Mouse (Mus musculus) intestine, embryonic 15.5 days (tissue): ENCODE measurements around the gene Gm21762. TPM values are rescaled to one million over a fixed set of nuclear protein-coding genes. Genes with fewer than 3 reads are reported as not detected.
A peak's percentile ranks its signal among the peaks of the same experiment; 100 is the strongest.
"Not testable (repeated sequence)": the region's sequence is repeated elsewhere in the genome, so short reads cannot be mapped to it uniquely, and the experiment has no call there.

Source experiments
- ATAC-seq: fragments of 200-750 bp; cut with Nextera tagmentation; 2 replicates; pipeline ENCODE4 v1.8.0; 2017; ENCODE audit warnings: moderate TSS enrichment, moderate library complexity
- H3K27ac ChIP-seq: fragments of 300-500 bp; sonication (generic); 2 replicates; pipeline ENCODE4 v1.5.1; 2015; ENCODE audit warnings: mild to moderate bottlenecking, inconsistent platforms
- H3K27me3 ChIP-seq: fragments of 300-500 bp; sonication (generic); replicated peaks from 2 replicates; pipeline ENCODE4 v1.6.1; 2015; ENCODE audit warnings: inconsistent platforms
- H3K36me3 ChIP-seq: fragments of 300-500 bp; sonication (generic); 2 replicates; pipeline ENCODE4 v1.6.1; 2015; ENCODE audit warnings: inconsistent platforms
- H3K4me1 ChIP-seq: fragments of 300-500 bp; sonication (generic); replicated peaks from 2 replicates; pipeline ENCODE4 v1.6.1; 2015; ENCODE audit warnings: inconsistent platforms
- H3K4me2 ChIP-seq: fragments of 300-500 bp; sonication (generic); replicated peaks from 2 replicates; pipeline ENCODE4 v1.6.1; 2015; ENCODE audit warnings: mild to moderate bottlenecking, inconsistent platforms
- H3K4me3 ChIP-seq: fragments of 300-500 bp; sonication (generic); replicated peaks from 2 replicates; pipeline ENCODE4 v1.5.1; 2015; ENCODE audit warnings: inconsistent platforms
- H3K9ac ChIP-seq: fragments of 300-500 bp; sonication (generic); 2 replicates; pipeline ENCODE4 v1.6.1; 2015; ENCODE audit warnings: inconsistent platforms
- H3K9me3 ChIP-seq: fragments of 300-500 bp; sonication (generic); 2 replicates; pipeline ENCODE4 v1.6.1; 2016; ENCODE audit warnings: inconsistent platforms
- WGBS: fragments of 180-500 bp; shearing (Covaris S2); methylation state at CpG from one replicate; pipeline ENCODE4 v1.1.7; 2015; 5-methylcytosine and 5-hydroxymethylcytosine counted together
- polyA plus RNA-seq: library from polyadenylated mRNA; unstranded; fragments of >200 nt; fragmentation: Nextera tagmentation; extraction: Ambion mirVana; gene quantifications from 2 replicates; pipeline ENCODE4 v1.2.1, GENCODE M21; 2015

Gm21762 gene
- not detected in 2 replicates for polyA plus RNA-seq

GRCm38 (mm10) chr13:120215847-120216246 lies at the start of gene Gm21762:
Gm21762 (minus strand) TSS chr13:120215947.
- not testable (repeated sequence) for H3K4me1 ChIP-seq, H3K27ac ChIP-seq, ATAC-seq, H3K9ac ChIP-seq, H3K27me3 ChIP-seq, H3K9me3 ChIP-seq, H3K4me3 ChIP-seq, H3K4me2 ChIP-seq, H3K36me3 ChIP-seq
- WGBS: no CpG with 5 or more reads among the region's 2 CpGs

- WGBS: 80% methylated on average over 2 of the region's 2 CpGs
- not testable (repeated sequence) for ATAC-seq, H3K4me2 ChIP-seq, H3K9me3 ChIP-seq, H3K9ac ChIP-seq, H3K4me3 ChIP-seq, H3K27me3 ChIP-seq, H3K4me1 ChIP-seq, H3K27ac ChIP-seq, H3K36me3 ChIP-seq
These were observed 47.1 kb upstream of the Gm21762 start, which contains the start of gene AF067061 for GRCm38 (mm10) chr13:120262870-120263269. AF067061 (plus strand) TSS chr13:120263114.

- not testable (repeated sequence) for H3K9ac ChIP-seq, H3K36me3 ChIP-seq, H3K4me1 ChIP-seq, H3K9me3 ChIP-seq, ATAC-seq, H3K27me3 ChIP-seq, H3K27ac ChIP-seq, H3K4me2 ChIP-seq, H3K4me3 ChIP-seq
- WGBS: 64% methylated on average over 3 of the region's 3 CpGs
These were observed 44.0 kb upstream of the Gm21762 start for GRCm38 (mm10) chr13:120259718-120260117.

- not testable (repeated sequence) for H3K4me2 ChIP-seq, H3K27ac ChIP-seq, H3K9ac ChIP-seq, H3K4me3 ChIP-seq, ATAC-seq, H3K36me3 ChIP-seq, H3K4me1 ChIP-seq, H3K9me3 ChIP-seq, H3K27me3 ChIP-seq
- WGBS: 82% methylated on average over 3 of the region's 3 CpGs
These were observed 43.3 kb upstream of the Gm21762 start for GRCm38 (mm10) chr13:120258817-120259658.

GRCm38 (mm10) chr13:120251208-120251924 lies 35.6 kb upstream of the Gm21762 start:
- not testable (repeated sequence) for H3K4me2 ChIP-seq, H3K4me1 ChIP-seq, H3K27ac ChIP-seq, H3K9ac ChIP-seq, H3K27me3 ChIP-seq, H3K36me3 ChIP-seq, H3K4me3 ChIP-seq, H3K9me3 ChIP-seq, ATAC-seq
- WGBS: 86% methylated on average over 2 of the region's 3 CpGs

- ATAC-seq, H3K27ac ChIP-seq, H3K4me3 ChIP-seq, H3K9ac ChIP-seq, H3K4me1 ChIP-seq, H3K9me3 ChIP-seq, H3K4me2 ChIP-seq, H3K27me3 ChIP-seq, H3K36me3 ChIP-seq: not testable (repeated sequence)
These were observed 23.1 kb upstream of the Gm21762 start, which contains the start of gene Gm21731 for GRCm38 (mm10) chr13:120238811-120239210. Gm21731 (plus strand) TSS chr13:120239111.

GRCm38 (mm10) chr13:120232447-120233049 lies 16.8 kb upstream of the Gm21762 start:
- ATAC-seq, H3K36me3 ChIP-seq: not testable (repeated sequence)
- WGBS: 64% methylated on average over 10 of the region's 25 CpGs

GRCm38 (mm10) chr13:120231798-120232197 lies 16.1 kb upstream of the Gm21762 start:
- H3K9ac ChIP-seq, H3K4me2 ChIP-seq, H3K4me1 ChIP-seq, H3K4me3 ChIP-seq, H3K9me3 ChIP-seq, H3K36me3 ChIP-seq, H3K27me3 ChIP-seq, H3K27ac ChIP-seq: not testable (repeated sequence)
- 97% methylated on average over 17 of the region's 17 CpGs for WGBS
- 0 out of 2 replicates have a peak, but pooled peaks have one; percentile 53 for ATAC-seq

More at GRCm38 (mm10) chr13:120232447-120233049, 16.8 kb upstream of the Gm21762 start:
- H3K27me3 ChIP-seq, H3K9me3 ChIP-seq, H3K9ac ChIP-seq, H3K4me2 ChIP-seq, H3K4me3 ChIP-seq, H3K4me1 ChIP-seq, H3K27ac ChIP-seq: not testable (repeated sequence)

- ATAC-seq: not testable (repeated sequence)
These were observed 7.4 kb upstream of the Gm21762 start for GRCm38 (mm10) chr13:120223012-120223659.

GRCm38 (mm10) chr13:120220922-120221321 lies 5.2 kb upstream of the Gm21762 start:
- H3K36me3 ChIP-seq, H3K4me2 ChIP-seq, ATAC-seq, H3K27me3 ChIP-seq, H3K9ac ChIP-seq, H3K4me3 ChIP-seq, H3K9me3 ChIP-seq, H3K27ac ChIP-seq, H3K4me1 ChIP-seq: not testable (repeated sequence)
- 84% methylated on average over 5 of the region's 5 CpGs for WGBS

More at GRCm38 (mm10) chr13:120223012-120223659, 7.4 kb upstream of the Gm21762 start:
- H3K9me3 ChIP-seq, H3K36me3 ChIP-seq, H3K4me1 ChIP-seq, H3K27me3 ChIP-seq, H3K9ac ChIP-seq, H3K27ac ChIP-seq, H3K4me2 ChIP-seq, H3K4me3 ChIP-seq: not testable (repeated sequence)
- 91% methylated on average over 16 of the region's 25 CpGs for WGBS

GRCm38 (mm10) chr13:120196189-120196821 lies 19.4 kb downstream of the Gm21762 start:
- H3K27ac ChIP-seq, H3K27me3 ChIP-seq, H3K4me1 ChIP-seq, H3K4me2 ChIP-seq, ATAC-seq, H3K36me3 ChIP-seq, H3K9ac ChIP-seq, H3K4me3 ChIP-seq, H3K9me3 ChIP-seq: not testable (repeated sequence)
- 76% methylated on average over 7 of the region's 8 CpGs for WGBS
